Mouse (Mus musculus) lung, postnatal 14 days (tissue): Measurements from ENCODE around the gene Gm42517.

ENCODE experiments used
- DNase-seq: peaks from one replicate; pipeline ENCODE4 v3.0.0; 2021

Gm42517 gene

GRCm38 (mm10) chr5:108347843-108348242 lies 19.9 kb downstream of the Gm42517 start:
- DNase-seq, result no peak

- DNase-seq, result no peak
Measured at GRCm38 (mm10) chr5:108345313-108346071, 22.2 kb downstream of the Gm42517 start.

- no peak for DNase-seq
Measured at GRCm38 (mm10) chr5:108343680-108344170, 24.0 kb downstream of the Gm42517 start.

GRCm38 (mm10) chr5:108338049-108338448 lies 29.7 kb downstream of the Gm42517 start:
- no peak for DNase-seq

GRCm38 (mm10) chr5:108337385-108337784 lies 30.3 kb downstream of the Gm42517 start:
- no peak for DNase-seq

- no peak for DNase-seq
Measured at GRCm38 (mm10) chr5:108331051-108331450, 36.7 kb downstream of the Gm42517 start.
